Mouse (Mus musculus) kidney, adult 2 months (tissue): ENCODE measurements at regions not wholly inside any gene's neighbourhood (a gene's known extent, or its start where the extent isn't known, plus 50 kb on each side); places are given as distances from the start of the nearest gene placed in this dataset.

Experiments used
- CTCF ChIP-seq: fragments of 200-500 bp; conservative IDR thresholded peaks from 2 replicates; pipeline ENCODE4 v1.5.1; 2011; ENCODE audit warnings: low read depth, mild to moderate bottlenecking, control low read depth, low read length, moderate library complexity, mixed read lengths; ENCODE audit not compliant: insufficient read depth, insufficient read length
- POLR2A ChIP-seq: fragments of 200-500 bp; IDR thresholded peaks from one replicate; pipeline ENCODE4 v1.6.1; 2011; ENCODE audit warnings: low read depth, low read length, control low read depth

GRCm38 (mm10) chr2:179292566-179292965, 149.7 kb upstream of the Cdh4 start:
- TF ChIP-seq CTCF (no peak), POLR2A (no peak)
